Mouse (Mus musculus) hindbrain, embryonic 16.5 days (tissue): ENCODE measurements around the gene Hist1h4i. TPM values are rescaled to one million over a fixed set of nuclear protein-coding genes. Genes with fewer than 3 reads are reported as not detected.

ENCODE experiments used
- ATAC-seq: fragments of 200-750 bp; cut with Nextera tagmentation; 2 replicates; pipeline ENCODE4 v1.8.0; 2017; ENCODE audit warnings: moderate TSS enrichment, moderate library complexity
- H3K27ac ChIP-seq: fragments of 300-500 bp; sonication (generic); 2 replicates; pipeline ENCODE4 v1.5.1; 2014; ENCODE audit warnings: low read depth, mild to moderate bottlenecking, control low read depth, low read length, moderate library complexity
- H3K27me3 ChIP-seq: fragments of 300-500 bp; sonication (generic); replicated peaks from 2 replicates; pipeline ENCODE4 v1.6.1; 2014; ENCODE audit warnings: low read length; ENCODE audit not compliant: control insufficient read depth, insufficient read depth
- H3K36me3 ChIP-seq: fragments of 300-500 bp; sonication (generic); 2 replicates; pipeline ENCODE4 v1.6.1; 2014; ENCODE audit warnings: mild to moderate bottlenecking, low read length, moderate library complexity, mixed read lengths; ENCODE audit not compliant: control insufficient read depth, insufficient read depth
- H3K4me1 ChIP-seq: fragments of 300-500 bp; sonication (generic); 2 replicates; pipeline ENCODE4 v1.6.1; 2014; ENCODE audit warnings: low read depth, low read length; ENCODE audit not compliant: control insufficient read depth, insufficient read depth
- H3K4me2 ChIP-seq: fragments of 300-500 bp; sonication (generic); 2 replicates; pipeline ENCODE4 v1.6.1; 2014; ENCODE audit warnings: mild to moderate bottlenecking, low read length, control low read depth, moderate library complexity
- H3K4me3 ChIP-seq: fragments of 300-500 bp; sonication (generic); 2 replicates; pipeline ENCODE4 v1.5.1; 2014; ENCODE audit warnings: mild to moderate bottlenecking, low read length, control low read depth, moderate library complexity
- H3K9ac ChIP-seq: fragments of 300-500 bp; sonication (generic); 2 replicates; pipeline ENCODE4 v1.6.1; 2014; ENCODE audit warnings: low read depth, mild to moderate bottlenecking, control low read depth, low read length, moderate library complexity
- H3K9me3 ChIP-seq: fragments of 300-500 bp; sonication (generic); 2 replicates; pipeline ENCODE4 v1.6.1; 2014; ENCODE audit warnings: mild to moderate bottlenecking, low read length, moderate library complexity; ENCODE audit not compliant: control insufficient read depth
- WGBS: fragments of 180-500 bp; shearing (Covaris S2); extraction: QIAGEN DNeasy Blood & Tissue Kit; methylation state at CpG from one replicate; pipeline ENCODE4 v1.1.7; 2014; 5-methylcytosine and 5-hydroxymethylcytosine counted together
- polyA plus RNA-seq: library from polyadenylated mRNA; unstranded; fragments of >200 nt; fragmentation: Nextera tagmentation; extraction: Ambion mirVana; gene quantifications from 2 replicates; pipeline ENCODE4 v1.2.1, GENCODE M21; 2015

The Hist1h4i gene
- polyA plus RNA-seq, 1 experiment from 2014 or later: 6.7 TPM

- Histone ChIP-seq H3K36me3 (no peaks in the 10 kb centered on the region), H3K4me2 (no peak overlapping the region), H3K9ac (no peak overlapping the region), H3K27ac (no peak overlapping the region), H3K9me3 (peaks cover 2% of the 10 kb centered on the region), H3K27me3 (peaks cover 62% of the 10 kb centered on the region), H3K4me3 (no peak overlapping the region), H3K4me1 (peaks cover 3% of the 10 kb centered on the region; the same call in 1 of the 2 replicates)
- peak; percentile 82 for ATAC-seq
- 16% methylated on average over 27 of the region's 27 CpGs for WGBS
Measured at GRCm38 (mm10) chr13:22015479-22016450, 25.4 kb downstream of the Hist1h4i start.

- no peaks in the 10 kb centered on the region for H3K36me3 ChIP-seq
- no peak overlapping the region for H3K27ac ChIP-seq
- no peak overlapping the region for H3K4me3 ChIP-seq
- H3K27me3 ChIP-seq: peaks cover 72% of the 10 kb centered on the region
- H3K4me2 ChIP-seq: no peak overlapping the region
- ATAC-seq: no peak
- 18% methylated on average over 17 of the region's 17 CpGs for WGBS
- no peak overlapping the region for H3K9ac ChIP-seq
- H3K9me3 ChIP-seq: peaks cover 2% of the 10 kb centered on the region
- H3K4me1 ChIP-seq: no peaks in the 10 kb centered on the region
Measured at GRCm38 (mm10) chr13:22014411-22014845, 26.7 kb downstream of the Hist1h4i start.

GRCm38 (mm10) chr13:22013716-22014115 is 27.4 kb downstream of the Hist1h4i start:
- Histone ChIP-seq H3K9me3 (peaks cover 2% of the 10 kb centered on the region), H3K36me3 (no peaks in the 10 kb centered on the region), H3K27ac (no peak overlapping the region), H3K4me1 (no peaks in the 10 kb centered on the region), H3K9ac (no peak overlapping the region), H3K4me2 (no peak overlapping the region), H3K27me3 (peaks cover 72% of the 10 kb centered on the region), H3K4me3 (no peak overlapping the region)
- no peak for ATAC-seq
- WGBS: 23% methylated on average over 13 of the region's 13 CpGs

- H3K9me3 ChIP-seq: no peaks in the 10 kb centered on the region; the same call in 1 of the 2 replicates
- ATAC-seq: no peak
Measured at GRCm38 (mm10) chr13:22009642-22010041, 31.5 kb downstream of the Hist1h4i start, which contains the start of gene Prss16. Prss16 (minus strand) TSS chr13:22009742.

GRCm38 (mm10) chr13:22008707-22009106 is 32.5 kb downstream of the Hist1h4i start:
- H3K4me1 ChIP-seq: peaks cover 14% of the 10 kb centered on the region
- H3K4me2 ChIP-seq: no peak overlapping the region
- no peak overlapping the region for H3K4me3 ChIP-seq
- H3K27ac ChIP-seq: no peak overlapping the region
- H3K9me3 ChIP-seq: no peaks in the 10 kb centered on the region; the same call in 1 of the 2 replicates
- ATAC-seq: no peak
- H3K27me3 ChIP-seq: peaks cover 81% of the 10 kb centered on the region
- WGBS: 74% methylated on average over 3 of the region's 3 CpGs
- H3K36me3 ChIP-seq: no peaks in the 10 kb centered on the region
- no peak overlapping the region for H3K9ac ChIP-seq

More at GRCm38 (mm10) chr13:22009642-22010041, 31.5 kb downstream of the Hist1h4i start, which contains the start of gene Prss16:
- Histone ChIP-seq H3K4me2 (no peak within 1 kb of the TSS), H3K4me1 (peaks cover 14% of the 10 kb centered on the region), H3K36me3 (no peaks in the 10 kb centered on the region), H3K9ac (no peak within 1 kb of the TSS), H3K27ac (no peak within 1 kb of the TSS), H3K27me3 (peaks cover 78% of the 10 kb centered on the region), H3K4me3 (no peak within 1 kb of the TSS)
- 49% methylated on average over 7 of the region's 7 CpGs for WGBS

- Histone ChIP-seq H3K4me3 (no peak overlapping the region), H3K36me3 (no peaks in the 10 kb centered on the region), H3K9ac (no peak overlapping the region), H3K4me2 (no peak overlapping the region), H3K27me3 (peaks cover 83% of the 10 kb centered on the region), H3K4me1 (peaks cover 14% of the 10 kb centered on the region), H3K9me3 (no peaks in the 10 kb centered on the region; the same call in 1 of the 2 replicates), H3K27ac (no peak overlapping the region)
- no peak for ATAC-seq
- 51% methylated on average over 7 of the region's 7 CpGs for WGBS
Measured at GRCm38 (mm10) chr13:22007872-22008271, 33.3 kb downstream of the Hist1h4i start.

- no peak for ATAC-seq
Measured at GRCm38 (mm10) chr13:22007121-22007510, 34.0 kb downstream of the Hist1h4i start.

GRCm38 (mm10) chr13:22006334-22007120 is 34.6 kb downstream of the Hist1h4i start:
- H3K27ac ChIP-seq: no peak overlapping the region
- WGBS: under 1% methylated on average over 38 of the region's 38 CpGs
- ATAC-seq: peak; percentile 74

More at GRCm38 (mm10) chr13:22007121-22007510, 34.0 kb downstream of the Hist1h4i start:
- Histone ChIP-seq H3K9ac (no peak overlapping the region), H3K9me3 (no peaks in the 10 kb centered on the region; the same call in 1 of the 2 replicates), H3K27me3 (peaks cover 84% of the 10 kb centered on the region), H3K4me1 (peaks cover 14% of the 10 kb centered on the region), H3K4me3 (peak overlapping the region; percentile 51), H3K36me3 (no peaks in the 10 kb centered on the region), H3K4me2 (peak overlapping the region; percentile 94), H3K27ac (no peak overlapping the region)
- 4% methylated on average over 18 of the region's 18 CpGs for WGBS

More at GRCm38 (mm10) chr13:22006334-22007120, 34.6 kb downstream of the Hist1h4i start:
- Histone ChIP-seq H3K9me3 (no peaks in the 10 kb centered on the region; the same call in 1 of the 2 replicates), H3K4me1 (peaks cover 14% of the 10 kb centered on the region), H3K36me3 (no peaks in the 10 kb centered on the region), H3K9ac (peak overlapping the region; percentile 52), H3K27me3 (peaks cover 86% of the 10 kb centered on the region), H3K4me3 (peak overlapping the region; percentile 51), H3K4me2 (peak overlapping the region; percentile 94)
